Mouse (Mus musculus) midbrain, embryonic 16.5 days (tissue): Measurements from ENCODE around the gene Cep128. TPM values are rescaled to one million over a fixed set of nuclear protein-coding genes. Genes with fewer than 3 reads are reported as not detected.

Experiments used
- ATAC-seq: fragments of 200-750 bp; cut with Nextera tagmentation; 2 replicates; pipeline ENCODE4 v1.8.0; 2017; ENCODE audit warnings: moderate TSS enrichment
- H3K27ac ChIP-seq: fragments of 300-500 bp; sonication (generic); 2 replicates; pipeline ENCODE4 v1.5.1; 2014; ENCODE audit warnings: mild to moderate bottlenecking, low read length, mixed read lengths
- H3K27me3 ChIP-seq: fragments of 300-500 bp; sonication (generic); 2 replicates; pipeline ENCODE4 v1.6.1; 2014; ENCODE audit warnings: low read depth, low read length, mixed read lengths; ENCODE audit not compliant: control insufficient read depth, insufficient read depth
- H3K36me3 ChIP-seq: fragments of 300-500 bp; sonication (generic); 2 replicates; pipeline ENCODE4 v1.6.1; 2014; ENCODE audit warnings: mild to moderate bottlenecking, low read length, moderate library complexity, mixed read lengths; ENCODE audit not compliant: control insufficient read depth, insufficient read depth
- H3K4me1 ChIP-seq: fragments of 300-500 bp; sonication (generic); 2 replicates; pipeline ENCODE4 v1.6.1; 2014; ENCODE audit warnings: mild to moderate bottlenecking, low read length, mixed read lengths; ENCODE audit not compliant: control insufficient read depth, insufficient read depth
- H3K4me2 ChIP-seq: fragments of 300-500 bp; sonication (generic); 2 replicates; pipeline ENCODE4 v1.6.1; 2014; ENCODE audit warnings: mild to moderate bottlenecking, low read length, mixed read lengths
- H3K4me3 ChIP-seq: fragments of 300-500 bp; sonication (generic); 2 replicates; pipeline ENCODE4 v1.5.1; 2014; ENCODE audit warnings: low read depth, mild to moderate bottlenecking, low read length, moderate library complexity, mixed read lengths
- H3K9ac ChIP-seq: fragments of 300-500 bp; sonication (generic); 2 replicates; pipeline ENCODE4 v1.6.1; 2014; ENCODE audit warnings: low read depth, low read length, mixed read lengths
- H3K9me3 ChIP-seq: fragments of 300-500 bp; sonication (generic); replicated peaks from 2 replicates; pipeline ENCODE4 v1.6.1; 2014; ENCODE audit warnings: mild to moderate bottlenecking, low read length, mixed read lengths; ENCODE audit not compliant: control insufficient read depth, poor library complexity, severe bottlenecking
- WGBS: fragments of 180-500 bp; shearing (Covaris S2); extraction: QIAGEN DNeasy Blood & Tissue Kit; methylation state at CpG from one replicate; pipeline ENCODE4 v1.1.7; 2014; 5-methylcytosine and 5-hydroxymethylcytosine counted together
- polyA plus RNA-seq: library from polyadenylated mRNA; unstranded; fragments of >200 nt; fragmentation: Nextera tagmentation; extraction: Ambion mirVana; gene quantifications from 2 replicates; pipeline ENCODE4 v1.2.1, GENCODE M21; 2015

Cep128 gene
- polyA plus RNA-seq, 1 experiment from 2014 or later, result 3.6 TPM

DNA sequence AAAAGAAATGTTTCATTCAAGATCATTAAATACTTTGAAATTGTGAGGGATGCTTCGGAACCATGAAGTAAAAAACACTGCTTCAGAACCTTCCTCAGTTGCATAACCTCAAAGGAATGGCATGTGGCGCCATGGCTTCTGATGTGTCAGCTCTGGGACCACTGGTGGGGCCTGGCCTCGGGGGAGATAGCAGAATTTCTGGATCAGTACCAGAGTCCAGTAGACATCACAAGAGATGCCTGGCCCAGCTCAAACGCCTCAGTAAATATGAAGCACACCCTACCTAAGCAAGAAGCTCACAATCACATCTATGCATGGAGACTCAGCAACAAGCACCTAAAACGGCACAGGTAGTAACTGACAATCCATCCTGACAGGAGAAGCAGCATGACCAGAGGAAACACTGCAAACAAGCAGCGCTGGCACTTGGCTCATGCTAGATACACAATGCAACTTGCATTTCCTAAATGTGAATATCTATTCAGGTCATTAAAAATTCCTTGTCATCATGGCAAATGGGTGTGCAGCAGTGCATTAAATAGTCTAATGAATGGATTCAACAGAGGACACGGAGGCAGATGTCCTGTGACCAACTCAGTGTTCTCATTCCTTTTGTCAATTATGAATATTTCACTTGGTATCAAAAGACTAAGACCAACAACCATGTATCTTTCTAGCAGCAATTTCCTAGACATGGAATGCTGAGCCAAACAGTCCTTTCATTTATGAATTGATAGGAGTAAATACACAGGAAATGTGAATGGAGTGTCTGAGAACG is 249.3 kb downstream of the Cep128 start:
- Histone ChIP-seq H3K9ac (no peak overlapping the region), H3K4me2 (no peak overlapping the region)

DNA sequence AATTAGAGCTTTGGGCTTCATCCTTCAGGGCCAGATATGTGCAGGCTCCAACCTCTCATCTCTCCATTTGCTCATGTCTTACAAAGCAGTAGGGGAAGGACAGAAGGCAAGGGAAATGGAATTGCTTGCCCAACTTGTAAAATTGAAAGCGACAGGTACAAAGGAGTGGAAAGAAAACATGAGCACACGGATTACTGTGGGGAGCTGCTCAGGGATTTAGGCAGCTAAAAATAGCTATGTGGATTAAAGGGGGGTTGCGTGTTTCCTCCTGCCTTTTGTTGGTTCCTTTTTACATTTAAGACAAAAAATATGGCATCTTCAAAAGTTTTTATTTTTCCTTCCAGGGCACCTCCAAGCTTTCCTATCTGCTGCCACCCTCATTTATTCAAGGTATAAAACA is 269.2 kb downstream of the Cep128 start:
- Histone ChIP-seq H3K4me3 (no peak overlapping the region), H3K27ac (no peak overlapping the region), H3K27me3 (no peaks in the 10 kb centered on the region), H3K9me3 (no peaks in the 10 kb centered on the region), H3K4me2 (no peak overlapping the region), H3K9ac (no peak overlapping the region), H3K36me3 (no peaks in the 10 kb centered on the region), H3K4me1 (no peaks in the 10 kb centered on the region)
- WGBS, result 34% methylated on average over 3 of the region's 3 CpGs
- ATAC-seq, result no peak

More for the DNA sequence above, 249.3 kb downstream of the Cep128 start:
- H3K9me3 ChIP-seq, result no peaks in the 10 kb centered on the region
- 74% methylated on average over 8 of the region's 8 CpGs for WGBS
- H3K27ac ChIP-seq, result no peak overlapping the region
- no peak overlapping the region for H3K4me3 ChIP-seq
- H3K27me3 ChIP-seq, result no peaks in the 10 kb centered on the region
- no peak for ATAC-seq
- no peaks in the 10 kb centered on the region for H3K4me1 ChIP-seq
- no peaks in the 10 kb centered on the region for H3K36me3 ChIP-seq

GRCm38 (mm10) chr12:91103316-91103715 is 280.9 kb downstream of the Cep128 start:
- Histone ChIP-seq H3K4me1 (peaks cover 3% of the 10 kb centered on the region; the same call in 1 of the 2 replicates), H3K9me3 (no peaks in the 10 kb centered on the region), H3K4me2 (no peak overlapping the region), H3K36me3 (no peaks in the 10 kb centered on the region), H3K9ac (no peak overlapping the region), H3K27me3 (no peaks in the 10 kb centered on the region), H3K27ac (no peak overlapping the region), H3K4me3 (no peak overlapping the region)
- no peak for ATAC-seq
- 42% methylated on average over 4 of the region's 4 CpGs for WGBS

GRCm38 (mm10) chr12:91097869-91098268 is 286.3 kb downstream of the Cep128 start:
- no peak overlapping the region for H3K4me2 ChIP-seq
- no peak overlapping the region for H3K27ac ChIP-seq
- H3K36me3 ChIP-seq, result no peaks in the 10 kb centered on the region
- ATAC-seq, result no peak
- peaks cover 8% of the 10 kb centered on the region for H3K4me1 ChIP-seq
- 22% methylated on average over 6 of the region's 6 CpGs for WGBS
- no peak overlapping the region for H3K9ac ChIP-seq
- H3K4me3 ChIP-seq, result no peak overlapping the region
- no peaks in the 10 kb centered on the region for H3K27me3 ChIP-seq
- no peaks in the 10 kb centered on the region for H3K9me3 ChIP-seq

DNA sequence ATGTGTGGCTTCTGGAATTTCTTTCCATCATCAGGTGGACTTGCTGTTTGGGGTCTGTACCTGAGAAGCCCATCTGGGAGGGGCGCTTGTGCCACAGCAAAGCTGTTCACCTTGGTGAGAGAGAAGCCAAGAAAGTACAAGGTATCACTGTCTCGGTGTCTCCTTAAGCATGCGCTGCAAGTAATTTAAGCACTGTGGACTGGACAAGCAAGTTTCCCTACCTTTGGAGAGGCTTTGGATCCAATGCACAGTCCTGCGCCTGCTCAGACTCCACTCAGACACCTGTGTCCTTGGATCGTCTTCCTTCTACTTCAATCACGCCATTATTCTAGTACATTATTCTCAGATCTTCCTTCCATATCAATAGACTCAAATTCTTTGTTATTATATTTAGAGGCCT is 288.0 kb downstream of the Cep128 start:
- no peaks in the 10 kb centered on the region for H3K27me3 ChIP-seq
- H3K9me3 ChIP-seq, result no peaks in the 10 kb centered on the region
- H3K27ac ChIP-seq, result no peak overlapping the region
- no peak overlapping the region for H3K4me2 ChIP-seq
- H3K4me1 ChIP-seq, result peaks cover 8% of the 10 kb centered on the region
- no peak overlapping the region for H3K4me3 ChIP-seq
- 95% methylated on average over 6 of the region's 6 CpGs for WGBS
- H3K9ac ChIP-seq, result no peak overlapping the region
- no peak for ATAC-seq
- H3K36me3 ChIP-seq, result no peaks in the 10 kb centered on the region

- Histone ChIP-seq H3K36me3 (no peaks in the 10 kb centered on the region), H3K4me3 (no peak overlapping the region), H3K4me1 (no peaks in the 10 kb centered on the region; the same call in 1 of the 2 replicates), H3K9ac (no peak overlapping the region), H3K9me3 (no peaks in the 10 kb centered on the region), H3K27me3 (no peaks in the 10 kb centered on the region), H3K4me2 (no peak overlapping the region), H3K27ac (no peak overlapping the region)
- ATAC-seq, result no peak
- WGBS, result 87% methylated on average over 4 of the region's 4 CpGs
Measured at GRCm38 (mm10) chr12:91088271-91088670, 295.9 kb downstream of the Cep128 start.

- H3K9me3 ChIP-seq, result no peaks in the 10 kb centered on the region
- H3K4me3 ChIP-seq, result no peak overlapping the region
- no peak for ATAC-seq
- no peak overlapping the region for H3K27ac ChIP-seq
- WGBS, result 89% methylated on average over 9 of the region's 9 CpGs
- H3K9ac ChIP-seq, result no peak overlapping the region
- H3K27me3 ChIP-seq, result no peaks in the 10 kb centered on the region
- no peaks in the 10 kb centered on the region for H3K36me3 ChIP-seq
- no peaks in the 10 kb centered on the region; the same call in 1 of the 2 replicates for H3K4me1 ChIP-seq
- no peak overlapping the region for H3K4me2 ChIP-seq
Measured at GRCm38 (mm10) chr12:91085967-91086366, 298.2 kb downstream of the Cep128 start.

DNA sequence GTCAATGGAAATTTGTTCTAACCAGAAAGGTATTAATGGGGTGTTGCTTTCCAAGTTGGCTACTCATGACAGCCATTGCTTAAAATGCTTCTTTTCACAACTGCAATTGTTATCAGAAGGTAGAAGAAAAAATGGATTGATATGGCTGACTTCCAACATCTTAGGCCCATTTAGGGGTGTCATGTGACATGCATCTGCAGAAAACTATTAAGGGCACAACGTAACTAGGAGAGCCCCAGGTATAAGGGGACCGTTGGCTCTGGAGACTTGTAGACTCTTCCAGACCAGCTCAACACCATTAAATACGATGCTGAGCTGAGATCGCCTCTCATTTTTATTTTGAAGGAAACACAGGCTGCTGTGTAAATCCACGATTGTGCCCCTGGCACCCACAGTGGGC is 308.6 kb downstream of the Cep128 start:
- no peaks in the 10 kb centered on the region for H3K36me3 ChIP-seq
- H3K9ac ChIP-seq, result no peak overlapping the region
- no peak overlapping the region for H3K4me3 ChIP-seq
- 0 out of 2 replicates have a peak, but pooled peaks cover 2% of the 10 kb centered on the region for H3K9me3 ChIP-seq
- 91% methylated on average over 5 of the region's 5 CpGs for WGBS
- H3K4me1 ChIP-seq, result no peaks in the 10 kb centered on the region
- no peak for ATAC-seq
- no peak overlapping the region for H3K27ac ChIP-seq
- H3K4me2 ChIP-seq, result no peak overlapping the region
- no peaks in the 10 kb centered on the region for H3K27me3 ChIP-seq

- Histone ChIP-seq H3K9me3 (no peaks in the 10 kb centered on the region), H3K9ac (no peak overlapping the region), H3K27me3 (no peaks in the 10 kb centered on the region), H3K4me2 (no peak overlapping the region), H3K4me3 (no peak overlapping the region), H3K27ac (no peak overlapping the region), H3K36me3 (no peaks in the 10 kb centered on the region), H3K4me1 (no peaks in the 10 kb centered on the region)
- no peak for ATAC-seq
- 98% methylated on average over 2 of the region's 2 CpGs for WGBS
Measured at GRCm38 (mm10) chr12:91070551-91071045, 313.6 kb downstream of the Cep128 start.
